Comparison of ENCODE assay signal across 9 mouse cellular contexts in genomic region chr15:25411461-25411860, GRCm38 (mm10). TPM values are rescaled to one million over a fixed set of nuclear protein-coding genes. Genes with fewer than 3 reads are reported as not detected.
DNase-seq lines count a peak whose midpoint lies in the region; ATAC-seq and TF ChIP-seq lines count a peak whose summit lies in the region.
"Had no signal": no experiment of that assay in that cellular context is flagged by ENCODE, and none has a peak within 500 bp of the region (broad histone marks: within the 10 kb centered on the region; RNA-seq: fewer than 3 reads in every experiment).

No protein-coding gene starts in this region.

- no peaks in the 10 kb centered on the region for H3K79me2 ChIP-seq in heart, adult 2 months (replicated peaks; ENCODE audit: control insufficient read depth, insufficient read depth, low read length)

- TF ChIP-seq EP300 in heart, adult 2 months (IDR thresholded peaks at IDR 0.05; ENCODE audit: insufficient read depth, low read depth, low read length): no peak

- H3K4me2 ChIP-seq in heart, embryonic 12.5 days: peak overlapping the region; percentile 93
- H3K4me2 ChIP-seq in forebrain, embryonic 15.5 days (replicated peaks): peak overlapping the region; percentile 62
- H3K4me2 ChIP-seq in midbrain, embryonic 11.5 days: peak overlapping the region; percentile 79

- no peak for TF ChIP-seq POLR2A in heart, adult 2 months (IDR thresholded peaks at IDR 0.05; ENCODE audit: insufficient read depth, low read depth, low read length)

- ATAC-seq in heart, embryonic 12.5 days (ENCODE audit: insufficient number of reproducible peaks, low FRiP score): no peak
- ATAC-seq in forebrain, embryonic 15.5 days (replicated peaks): no peak
- ATAC-seq in midbrain, embryonic 11.5 days (ENCODE audit: low FRiP score): no peak
- ATAC-seq in erythroblast, adult 5-6 weeks (replicated peaks; ENCODE audit: low FRiP score, poor library complexity, severe bottlenecking): no peak

- no peak overlapping the region for H3K9ac ChIP-seq in heart, embryonic 12.5 days
- no peak overlapping the region for H3K9ac ChIP-seq in heart, adult 2 months (ENCODE audit: low read depth, low read length)
- peak overlapping the region; percentile 36; the same call in 1 of the 2 replicates for H3K9ac ChIP-seq in ES-E14 (ENCODE audit: insufficient read depth, low read depth, low read length, poor library complexity, severe bottlenecking)
- H3K9ac ChIP-seq in forebrain, embryonic 15.5 days (replicated peaks): peak overlapping the region; percentile 100
- H3K9ac ChIP-seq in midbrain, embryonic 11.5 days (ENCODE audit: low read length): peak overlapping the region; percentile 99

- TF ChIP-seq CTCF in heart, adult 2 months (IDR thresholded peaks at IDR 0.05): no peak

- H3K27me3 ChIP-seq in heart, embryonic 12.5 days (replicated peaks): no peaks in the 10 kb centered on the region
- peaks cover 7% of the 10 kb centered on the region for H3K27me3 ChIP-seq in heart, adult 2 months (ENCODE audit: control insufficient read depth, insufficient read depth, low read length)
- no peaks in the 10 kb centered on the region for H3K27me3 ChIP-seq in forebrain, embryonic 15.5 days
- no peaks in the 10 kb centered on the region for H3K27me3 ChIP-seq in midbrain, embryonic 11.5 days (ENCODE audit: control insufficient read depth, insufficient read depth, low read length)

- no peaks in the 10 kb centered on the region for H3K4me1 ChIP-seq in heart, embryonic 12.5 days (replicated peaks)
- peaks cover 2% of the 10 kb centered on the region; the same call in 1 of the 2 replicates for H3K4me1 ChIP-seq in heart, adult 2 months (ENCODE audit: control insufficient read depth, insufficient read depth, low read length)
- peaks cover 0 to 7% of the 10 kb centered on the region in 2 experiments; a peak in 1 of 4 replicates for H3K4me1 ChIP-seq in ES-E14 (ENCODE audit: control insufficient read depth in 2 of 2, insufficient read depth in 2 of 2, low read length in 2 of 2, poor library complexity in 1 of 2)
- peaks cover 47% of the 10 kb centered on the region for H3K4me1 ChIP-seq in forebrain, embryonic 15.5 days
- peaks cover 22% of the 10 kb centered on the region for H3K4me1 ChIP-seq in midbrain, embryonic 11.5 days (ENCODE audit: control insufficient read depth, insufficient read depth, low read length)

- in situ Hi-C loops in ES-E14 (cut with MboI; ENCODE audit: low sequenced_read_pairs in 2 of 2, unreplicated experiment in 2 of 2): loop anchor here in 1 of 2 experiments (25.0 kb wide), 3 partner anchors 274 to 824 kb away; no protein-coding TSS in a partner anchor

- H3K4me3 ChIP-seq in heart, embryonic 12.5 days: peak overlapping the region; percentile 72; the same call in 1 of the 2 replicates
- no peak overlapping the region for H3K4me3 ChIP-seq in heart, adult 2 months
- peak overlapping the region; percentile 79 to 85; a peak in 3 of 4 replicates for H3K4me3 ChIP-seq in ES-E14 (ENCODE audit: insufficient read depth in 1 of 2, low read depth in 1 of 2, low read length in 2 of 2, poor library complexity in 1 of 2, severe bottlenecking in 1 of 2)
- H3K4me3 ChIP-seq in forebrain, embryonic 15.5 days: peak overlapping the region; percentile 99
- peak overlapping the region; percentile 97 for H3K4me3 ChIP-seq in midbrain, embryonic 11.5 days (ENCODE audit: low read depth, low read length)

- H3K9me3 ChIP-seq in heart, embryonic 12.5 days (replicated peaks): no peaks in the 10 kb centered on the region
- H3K9me3 ChIP-seq in ES-E14 (ENCODE audit: control insufficient read depth, insufficient read depth, low read depth, low read length): no peaks in the 10 kb centered on the region
- no peaks in the 10 kb centered on the region for H3K9me3 ChIP-seq in forebrain, embryonic 15.5 days
- no peaks in the 10 kb centered on the region for H3K9me3 ChIP-seq in midbrain, embryonic 11.5 days (ENCODE audit: control insufficient read depth, low read length)

- no peak overlapping the region for H3K27ac ChIP-seq in heart, embryonic 12.5 days (ENCODE audit: poor library complexity, severe bottlenecking)
- H3K27ac ChIP-seq in heart, adult 2 months: no peak overlapping the region
- no peak overlapping the region; the same call in 1 of the 2 replicates for H3K27ac ChIP-seq in ES-E14 (ENCODE audit: insufficient read depth, low read depth, low read length, poor library complexity, severe bottlenecking)
- peak overlapping the region; percentile 100 for H3K27ac ChIP-seq in forebrain, embryonic 15.5 days (replicated peaks)
- H3K27ac ChIP-seq in midbrain, embryonic 11.5 days (ENCODE audit: low read depth, low read length): peak overlapping the region; percentile 98

- DNase-seq in heart, adult 2 months: no peak
- no peak for DNase-seq in ES-E14 (ENCODE audit: low read depth, low spot score)
- peak; percentile 95 for DNase-seq in midbrain, embryonic 11.5 days (ENCODE audit: low spot score, missing footprints)
- DNase-seq in left cerebral cortex, postnatal 10 days (ENCODE audit: extremely low spot score in 1 of 2, low spot score in 2 of 2): no peak
- no peak for DNase-seq in spleen, postnatal 4 days (ENCODE audit: low spot score in 2 of 2)

- no peaks in the 10 kb centered on the region for H3K36me3 ChIP-seq in heart, embryonic 12.5 days
- no peaks in the 10 kb centered on the region for H3K36me3 ChIP-seq in heart, adult 2 months (ENCODE audit: control insufficient read depth, insufficient read depth, low read length)
- no peaks in the 10 kb centered on the region; the same call in 1 of the 2 replicates for H3K36me3 ChIP-seq in ES-E14 (ENCODE audit: control insufficient read depth, insufficient read depth, low read length, poor library complexity, severe bottlenecking)
- H3K36me3 ChIP-seq in forebrain, embryonic 15.5 days: no peaks in the 10 kb centered on the region
- no peaks in the 10 kb centered on the region for H3K36me3 ChIP-seq in midbrain, embryonic 11.5 days (ENCODE audit: control insufficient read depth, insufficient read depth, low read length)
- H3K36me3 ChIP-seq: G1E had no signal

- WGBS in heart, embryonic 12.5 days: 66% methylated on average over 7 of the region's 7 CpGs
- 79% methylated on average over 7 of the region's 7 CpGs for WGBS in heart, adult 2 months
- 4% methylated on average over 7 of the region's 7 CpGs for WGBS in forebrain, embryonic 15.5 days
- 12% methylated on average over 7 of the region's 7 CpGs for whole genome bisulfite sequencing in midbrain, embryonic 11.5 days

- intact Hi-C loops in heart, adult 2 months (cut with DNase I): loop anchor here (5.0 to 10.0 kb wide), 3 partner anchors 267 to 573 kb away; partner anchors contain the start of gene Zfp622
- intact Hi-C loops in left cerebral cortex, postnatal 10 days (cut with DNase I): loop anchor here (5.0 to 10.0 kb wide), 6 partner anchors 49 to 814 kb away; no protein-coding TSS in a partner anchor

TF ChIP-seq in ES-E14, 5 proteins besides CTCF, POLR2A, EP300 and RAD21:
- TF ChIP-seq HCFC1 (IDR thresholded peaks at IDR 0.05; ENCODE audit: borderline replicate concordance, insufficient read depth, low read length) (no peak), MAFK (IDR thresholded peaks at IDR 0.05; ENCODE audit: insufficient read depth, low read depth, low read length) (no peak), ZNF384 (IDR thresholded peaks at IDR 0.05; ENCODE audit: low read depth, low read length) (no peak), ZC3H11A (IDR thresholded peaks at IDR 0.05; ENCODE audit: borderline replicate concordance, low read depth, low read length) (no peak), CHD2 (IDR thresholded peaks at IDR 0.05; ENCODE audit: low read depth, low read length) (no peak)

RNA-seq across cellular contexts. Expression of gene Basp1, which starts 2.1 kb away (rescaled TPM):
- polyA plus RNA-seq in heart, embryonic 12.5 days (2016; fragmentation: Nextera tagmentation; extraction: Ambion mirVana): 18.4 and 18.6 TPM in 2 replicates
- total RNA-seq in heart, adult 2 months (2021): 1 to 10 TPM; 1.9 to 2.4 TPM
- polyA plus RNA-seq in heart, adult 2 months (2012; rRNA removed): 1.5 and 1.8 TPM in 2 replicates
- 66.8 and 120 TPM in 2 replicates for total RNA-seq in ES-E14 (2012; rRNA removed)
- polyA plus RNA-seq in forebrain, embryonic 15.5 days (2015; fragmentation: Nextera tagmentation; extraction: Ambion mirVana): 309 and 350 TPM in 2 replicates
- 186 and 217 TPM in 2 replicates for polyA plus RNA-seq in midbrain, embryonic 11.5 days (2014; fragmentation: Nextera tagmentation; extraction: Ambion mirVana)
- total RNA-seq in erythroblast, adult 5-6 weeks (2015; ENCODE audit: low replicate concordance): 8.3 TPM in 1 of 2 replicates, not detected in the other
- 2.6 and 4.5 TPM in 2 replicates for total RNA-seq in erythroblast, adult 5-6 weeks (2017; ENCODE audit: low replicate concordance)
- total RNA-seq in left cerebral cortex, postnatal 10 days (2021): 1,000 to 10,000 TPM; 1,244 to 1,287 TPM
- total RNA-seq: G1E had no signal
- polyA plus RNA-seq: G1E had no signal

Comparison
In these comparisons a context has a peak if more than half of its experiments do, and no peak if none do; other contexts are left out.
1. H3K27ac ChIP-seq: peak in forebrain, embryonic 15.5 days (single experiment) and midbrain, embryonic 11.5 days (single experiment); none in heart, embryonic 12.5 days (single experiment), heart, adult 2 months (single experiment) and ES-E14 (single experiment).
2. H3K9ac ChIP-seq: peak in ES-E14 (single experiment), forebrain, embryonic 15.5 days (single experiment) and midbrain, embryonic 11.5 days (single experiment); none in heart, embryonic 12.5 days (single experiment) and heart, adult 2 months (single experiment).
3. Peak in every context shown above with its lines, with median percentiles within 50 percentile points of each other: H3K4me2 ChIP-seq.